Mouse (Mus musculus) embryonic facial prominence, embryonic 13.5 days (tissue): ENCODE data around the gene Noxa1. TPM values are rescaled to one million over a fixed set of nuclear protein-coding genes. Genes with fewer than 3 reads are reported as not detected.

Experiments
- ATAC-seq: fragments of 200-750 bp; cut with Nextera tagmentation; 2 replicates; pipeline ENCODE4 v1.8.0; 2017; ENCODE audit warnings: low read depth; ENCODE audit not compliant: insufficient number of reproducible peaks, insufficient read depth, low FRiP score, low TSS enrichment
- H3K27ac ChIP-seq: fragments of 300-500 bp; sonication (generic); 2 replicates; pipeline ENCODE4 v1.5.1; 2015; ENCODE audit warnings: moderate library complexity, mild to moderate bottlenecking, inconsistent platforms
- H3K27me3 ChIP-seq: fragments of 300-500 bp; sonication (generic); 2 replicates; pipeline ENCODE4 v1.6.1; 2015; ENCODE audit warnings: mild to moderate bottlenecking, inconsistent platforms
- H3K36me3 ChIP-seq: fragments of 300-500 bp; sonication (generic); 2 replicates; pipeline ENCODE4 v1.6.1; 2015; ENCODE audit warnings: mild to moderate bottlenecking, inconsistent platforms
- H3K4me1 ChIP-seq: fragments of 300-500 bp; sonication (generic); 2 replicates; pipeline ENCODE4 v1.6.1; 2015; ENCODE audit warnings: inconsistent platforms
- H3K4me2 ChIP-seq: fragments of 300-500 bp; sonication (generic); 2 replicates; pipeline ENCODE4 v1.6.1; 2015; ENCODE audit warnings: moderate library complexity, mild to moderate bottlenecking, inconsistent platforms
- H3K4me3 ChIP-seq: fragments of 300-500 bp; sonication (generic); 2 replicates; pipeline ENCODE4 v1.5.1; 2015; ENCODE audit warnings: mild to moderate bottlenecking, inconsistent platforms
- H3K9ac ChIP-seq: fragments of 300-500 bp; sonication (generic); 2 replicates; pipeline ENCODE4 v1.6.1; 2015; ENCODE audit warnings: mild to moderate bottlenecking, inconsistent platforms
- H3K9me3 ChIP-seq: fragments of 300-500 bp; sonication (generic); 2 replicates; pipeline ENCODE4 v1.6.1; 2016; ENCODE audit warnings: inconsistent platforms
- WGBS: fragments of 180-500 bp; shearing (Covaris S2); methylation state at CpG from one replicate; pipeline ENCODE4 v1.1.7; 2015; ENCODE audit warnings: mixed read lengths; 5-methylcytosine and 5-hydroxymethylcytosine counted together
- polyA plus RNA-seq: library from polyadenylated mRNA; unstranded; fragments of >200 nt; fragmentation: Nextera tagmentation; extraction: Ambion mirVana; gene quantifications from 2 replicates; pipeline ENCODE4 v1.2.1, GENCODE M21; 2015

Gene Noxa1
- polyA plus RNA-seq: 0.17 TPM in 1 of 2 replicates, not detected in the other

DNA sequence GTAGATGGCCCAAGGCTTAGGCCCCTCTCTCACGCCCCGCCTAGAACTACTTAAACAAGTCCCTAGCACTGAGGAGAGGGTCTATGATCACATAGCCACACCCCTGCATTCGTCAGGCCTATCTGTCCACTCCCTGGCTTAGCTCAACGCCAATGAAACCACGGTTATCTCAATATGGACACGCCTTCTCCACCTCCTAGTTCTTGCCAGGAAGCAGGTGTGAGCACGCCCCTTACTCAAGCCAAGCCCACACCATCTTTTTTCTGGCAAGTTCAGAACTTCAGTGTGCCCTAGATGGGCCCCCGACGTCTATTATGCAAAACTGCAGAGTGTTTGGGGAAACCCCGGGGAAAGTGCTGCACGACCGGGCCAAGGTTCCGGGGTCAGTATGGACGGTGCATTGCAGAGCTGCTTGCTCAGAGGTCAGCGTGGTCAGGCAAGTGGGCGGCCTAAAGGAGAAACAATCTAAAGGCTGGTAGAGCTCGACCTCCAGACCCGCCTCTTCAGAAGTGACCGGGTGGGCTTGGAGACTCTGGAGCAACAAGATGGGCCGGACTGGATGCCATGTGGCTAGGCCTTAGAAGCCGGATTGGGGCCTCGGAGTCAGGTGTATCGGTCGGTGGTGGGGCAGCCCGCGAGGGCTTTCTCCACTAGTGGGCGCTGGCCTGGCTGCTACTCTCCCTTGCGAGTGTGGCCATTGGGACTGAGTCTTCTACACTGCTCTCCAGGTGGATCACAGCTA is at the start of gene Noxa1:
Noxa1 (minus strand) TSS at position 41 of the 742 bp plus-strand sequence.
- Histone ChIP-seq H3K4me3 (peak within 1 kb of the TSS; percentile 23), H3K9ac (0 out of 2 replicates have a peak within 1 kb of the TSS, but pooled peaks have one; percentile 12), H3K27ac (no peak within 1 kb of the TSS), H3K27me3 (peaks cover 36% of the 10 kb centered on the region), H3K4me1 (no peaks in the 10 kb centered on the region; the same call in 1 of the 2 replicates), H3K9me3 (no peaks in the 10 kb centered on the region), H3K4me2 (peak within 1 kb of the TSS; percentile 50), H3K36me3 (no peaks in the 10 kb centered on the region)
- 47% methylated on average over 28 of the region's 28 CpGs for WGBS
- ATAC-seq: peak; percentile 32; the same call in 1 of the 2 replicates

DNA sequence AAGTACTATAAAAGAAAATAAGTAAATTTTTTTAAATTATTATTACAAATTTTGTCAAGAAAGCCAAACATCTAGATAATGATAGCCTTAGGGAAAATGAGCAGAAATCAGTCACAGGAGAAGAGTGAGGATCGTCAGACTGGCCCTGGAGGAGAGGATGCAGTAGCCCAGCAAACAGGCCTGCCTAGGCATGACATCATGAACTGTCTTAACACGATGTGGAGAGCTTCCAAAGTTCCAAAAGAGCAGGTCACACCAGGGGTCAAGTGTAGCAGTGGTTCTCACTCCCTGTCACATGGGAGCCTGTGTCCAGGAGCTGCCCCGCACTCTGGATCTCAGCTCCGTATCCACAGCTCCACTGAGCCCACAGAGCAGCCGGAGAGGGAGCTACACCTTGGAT is 47.0 kb upstream of the Noxa1 start:
- Histone ChIP-seq H3K9ac (no peak overlapping the region), H3K4me3 (no peak overlapping the region), H3K4me1 (no peaks in the 10 kb centered on the region), H3K4me2 (no peak overlapping the region), H3K27ac (no peak overlapping the region), H3K36me3 (no peaks in the 10 kb centered on the region), H3K27me3 (no peaks in the 10 kb centered on the region), H3K9me3 (no peaks in the 10 kb centered on the region)
- WGBS: 74% methylated on average over 5 of the region's 5 CpGs
- no peak for ATAC-seq

DNA sequence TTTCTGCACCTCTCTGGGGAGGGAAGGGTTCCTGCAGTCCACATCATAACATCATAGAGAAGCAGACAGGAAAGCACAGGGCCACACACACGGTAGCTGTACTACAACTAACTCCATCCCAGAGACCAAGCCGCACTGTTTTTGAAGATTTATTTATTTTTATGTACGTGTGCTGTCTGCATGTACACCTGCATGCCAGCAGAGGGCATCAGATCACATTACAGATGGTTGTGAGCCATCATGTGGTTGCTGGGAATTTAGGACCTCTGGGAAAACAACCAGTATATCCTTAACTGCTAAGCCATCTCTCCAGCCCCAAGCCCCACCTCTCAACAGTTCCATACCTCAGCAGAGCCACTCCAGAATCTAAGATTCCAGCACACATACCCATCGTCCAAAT is 46.2 kb upstream of the Noxa1 start:
- Histone ChIP-seq H3K4me2 (no peak overlapping the region), H3K9ac (no peak overlapping the region), H3K9me3 (no peaks in the 10 kb centered on the region), H3K27ac (no peak overlapping the region), H3K27me3 (no peaks in the 10 kb centered on the region), H3K4me3 (no peak overlapping the region), H3K36me3 (no peaks in the 10 kb centered on the region), H3K4me1 (no peaks in the 10 kb centered on the region)
- WGBS: 65% methylated on average over 4 of the region's 4 CpGs
- no peak for ATAC-seq

DNA sequence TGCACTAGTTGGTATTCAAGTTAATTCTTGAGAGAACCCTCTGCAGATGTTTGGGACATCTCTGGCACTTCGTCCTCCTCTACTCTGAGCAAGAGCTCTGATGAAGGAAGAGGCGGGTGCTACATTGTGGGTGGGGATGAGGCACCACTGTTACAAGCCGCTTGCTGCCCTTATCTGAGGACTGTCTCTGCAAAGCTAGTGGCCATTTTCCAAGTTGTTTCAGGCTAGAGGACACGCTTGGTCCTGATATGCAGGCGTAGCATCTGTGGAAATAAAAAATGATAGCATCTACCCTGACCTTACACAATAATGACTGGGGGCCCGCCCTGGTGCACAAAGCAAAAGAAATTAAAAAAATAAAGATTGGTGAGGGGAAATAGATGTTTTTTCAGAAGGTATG is 42.9 kb upstream of the Noxa1 start:
- Histone ChIP-seq H3K27me3 (no peaks in the 10 kb centered on the region), H3K4me3 (no peak overlapping the region), H3K27ac (no peak overlapping the region), H3K4me2 (no peak overlapping the region), H3K9me3 (no peaks in the 10 kb centered on the region), H3K9ac (no peak overlapping the region), H3K36me3 (no peaks in the 10 kb centered on the region), H3K4me1 (no peaks in the 10 kb centered on the region)
- WGBS: 78% methylated on average over 6 of the region's 6 CpGs
- ATAC-seq: no peak

DNA sequence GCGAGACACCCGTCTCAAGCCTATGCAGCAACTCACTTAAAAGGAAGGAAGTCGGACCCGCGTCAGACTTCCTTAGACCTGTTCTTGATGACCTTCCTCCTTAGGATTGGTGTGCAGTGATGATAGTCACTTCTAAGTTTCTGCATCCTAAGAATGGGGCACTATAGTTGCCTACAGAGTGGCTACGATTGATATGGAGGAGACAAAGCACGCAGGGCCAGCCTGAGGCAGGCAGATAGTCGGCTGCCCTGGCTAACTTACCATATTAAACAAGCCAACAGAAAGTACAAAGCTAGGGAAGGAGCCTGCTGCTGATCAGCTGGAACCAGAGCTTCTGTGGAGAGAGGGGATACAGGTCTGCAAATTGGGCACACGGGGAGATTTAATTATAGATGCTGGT is 36.7 kb upstream of the Noxa1 start:
- no peak overlapping the region for H3K4me3 ChIP-seq
- no peak for ATAC-seq
- no peaks in the 10 kb centered on the region for H3K36me3 ChIP-seq
- H3K9ac ChIP-seq: no peak overlapping the region
- no peaks in the 10 kb centered on the region for H3K9me3 ChIP-seq
- H3K4me1 ChIP-seq: peaks cover 12% of the 10 kb centered on the region
- no peaks in the 10 kb centered on the region for H3K27me3 ChIP-seq
- H3K4me2 ChIP-seq: no peak overlapping the region
- 79% methylated on average over 9 of the region's 9 CpGs for WGBS
- H3K27ac ChIP-seq: no peak overlapping the region

DNA sequence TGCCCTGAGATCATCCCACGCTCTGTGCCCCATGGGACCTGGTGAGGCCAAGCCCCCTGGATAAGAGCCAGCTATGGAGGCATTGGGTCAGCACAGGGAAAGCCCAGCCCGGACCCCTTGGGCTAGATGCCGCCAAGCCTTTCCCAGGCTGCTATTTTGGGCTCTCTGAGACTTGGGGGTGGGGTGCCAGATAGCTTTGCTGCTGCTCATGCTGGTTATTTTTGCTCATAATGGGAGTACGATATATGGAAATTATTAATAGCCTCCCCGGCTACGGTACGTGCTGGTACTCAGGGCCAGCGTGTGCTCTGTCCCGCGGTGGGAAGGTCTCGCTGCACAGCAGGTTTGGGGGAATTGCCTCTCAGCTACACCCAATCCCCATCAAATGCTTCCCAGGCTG is 33.1 kb upstream of the Noxa1 start:
- 84% methylated on average over 11 of the region's 11 CpGs for WGBS
- H3K4me3 ChIP-seq: no peak overlapping the region
- no peak for ATAC-seq
- H3K4me1 ChIP-seq: peaks cover 22% of the 10 kb centered on the region
- H3K9ac ChIP-seq: no peak overlapping the region
- no peaks in the 10 kb centered on the region for H3K9me3 ChIP-seq
- H3K27me3 ChIP-seq: no peaks in the 10 kb centered on the region
- no peak overlapping the region for H3K4me2 ChIP-seq
- no peak overlapping the region for H3K27ac ChIP-seq
- H3K36me3 ChIP-seq: no peaks in the 10 kb centered on the region

DNA sequence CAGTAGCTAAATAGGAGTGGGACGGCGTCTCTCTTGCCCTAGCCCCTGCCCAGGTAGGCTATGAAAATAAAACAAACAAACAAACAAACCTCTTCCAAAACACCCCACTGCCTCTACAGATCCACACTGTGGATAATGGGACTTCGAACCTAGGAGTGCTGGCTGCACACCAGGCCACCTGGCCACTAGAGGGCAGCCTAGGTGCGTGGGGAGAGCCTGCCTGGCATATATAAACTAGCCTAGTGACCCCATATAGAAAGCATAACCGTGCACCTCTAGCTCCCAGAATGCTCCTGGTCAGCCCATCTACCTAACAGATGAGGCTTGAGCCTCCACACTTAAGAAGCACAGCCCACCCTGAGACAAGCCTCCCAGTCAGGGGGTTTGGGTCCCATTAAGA is 32.3 kb upstream of the Noxa1 start:
- peaks cover 22% of the 10 kb centered on the region for H3K4me1 ChIP-seq
- H3K9me3 ChIP-seq: no peaks in the 10 kb centered on the region
- no peak overlapping the region for H3K9ac ChIP-seq
- no peak for ATAC-seq
- 46% methylated on average over 5 of the region's 5 CpGs for WGBS
- H3K36me3 ChIP-seq: no peaks in the 10 kb centered on the region
- no peak overlapping the region for H3K4me2 ChIP-seq
- no peak overlapping the region for H3K4me3 ChIP-seq
- H3K27ac ChIP-seq: peak overlapping the region; percentile 60; the same call in 1 of the 2 replicates
- no peaks in the 10 kb centered on the region for H3K27me3 ChIP-seq

DNA sequence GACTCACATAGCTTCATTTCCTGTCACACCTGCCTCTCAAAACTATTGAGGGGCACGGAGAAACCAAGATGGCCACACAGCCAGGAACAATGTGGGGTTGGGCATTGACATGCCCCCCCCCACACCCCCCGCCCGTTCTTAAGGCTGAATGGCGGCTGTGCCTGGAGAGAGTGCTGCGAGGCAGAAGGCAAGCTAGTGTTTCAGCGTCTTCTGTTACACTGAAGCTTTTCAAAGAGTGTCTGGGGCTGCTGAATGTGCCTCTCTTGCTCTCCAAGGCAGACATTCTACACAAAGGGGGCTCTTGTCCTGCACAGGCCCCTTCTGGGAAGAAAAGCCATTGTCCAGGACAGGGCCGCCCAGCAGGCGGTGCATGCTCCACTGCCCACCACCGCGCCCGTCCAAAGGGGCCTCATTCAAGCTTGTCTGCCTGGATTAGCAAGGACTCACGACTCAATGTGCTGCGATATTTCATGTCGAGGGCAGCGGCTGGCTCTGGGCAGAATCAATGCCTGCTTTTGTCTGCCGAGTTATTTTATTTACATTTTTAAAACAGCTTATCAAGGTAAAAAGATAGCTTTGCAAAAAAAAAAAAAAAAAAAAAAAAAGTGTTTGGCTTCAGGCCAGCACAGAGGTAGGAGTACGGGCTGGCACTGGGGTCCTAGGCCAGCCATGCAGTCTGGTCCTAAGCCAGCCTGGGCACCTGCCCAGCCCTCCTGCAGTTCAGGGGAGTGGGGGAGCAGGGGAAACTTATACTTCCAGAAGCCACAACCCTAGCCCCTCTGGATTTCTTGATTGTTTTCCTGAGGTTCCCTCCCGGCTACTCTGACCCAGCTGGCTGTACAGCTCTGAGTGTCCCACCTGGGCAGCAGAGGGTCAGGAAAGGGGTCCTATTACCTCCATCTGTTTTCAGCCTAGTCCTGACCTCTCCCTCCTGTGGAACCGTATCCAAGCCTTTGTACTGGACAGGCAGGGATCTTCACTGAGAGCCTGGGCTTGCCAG is 31.4 kb upstream of the Noxa1 start:
- peak; percentile 57; the same call in 1 of the 2 replicates for ATAC-seq
- Histone ChIP-seq H3K4me2 (peak overlapping the region; percentile 30), H3K36me3 (no peaks in the 10 kb centered on the region), H3K4me1 (peaks cover 22% of the 10 kb centered on the region), H3K9me3 (no peaks in the 10 kb centered on the region), H3K4me3 (no peak overlapping the region), H3K9ac (no peak overlapping the region), H3K27me3 (no peaks in the 10 kb centered on the region), H3K27ac (peak overlapping the region; percentile 78)
- 10% methylated on average over 19 of the region's 19 CpGs for WGBS

DNA sequence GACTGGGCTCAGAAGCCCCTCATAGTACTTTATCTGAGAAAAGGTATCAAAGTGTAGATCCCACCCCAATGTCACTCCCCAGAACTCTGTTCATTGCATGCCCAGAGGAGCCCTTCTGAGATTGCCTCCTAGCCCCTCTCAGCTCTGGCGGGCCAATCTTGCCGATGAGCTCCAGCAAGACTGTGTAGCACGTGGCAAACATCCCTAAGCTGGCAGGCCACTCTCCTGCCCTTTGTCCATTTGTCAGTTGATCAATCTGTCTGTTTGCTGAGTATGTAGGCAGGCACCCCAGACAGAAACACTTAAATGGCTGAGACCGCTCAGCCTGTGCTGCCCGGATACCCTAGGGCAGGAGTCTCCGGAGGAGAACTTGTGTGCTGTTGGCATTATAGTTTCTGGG is 30.2 kb upstream of the Noxa1 start:
- Histone ChIP-seq H3K4me3 (no peak overlapping the region), H3K36me3 (no peaks in the 10 kb centered on the region), H3K9me3 (no peaks in the 10 kb centered on the region), H3K27ac (no peak overlapping the region), H3K4me2 (no peak overlapping the region), H3K27me3 (no peaks in the 10 kb centered on the region), H3K9ac (no peak overlapping the region), H3K4me1 (peaks cover 22% of the 10 kb centered on the region)
- WGBS: 89% methylated on average over 6 of the region's 6 CpGs
- no peak for ATAC-seq

DNA sequence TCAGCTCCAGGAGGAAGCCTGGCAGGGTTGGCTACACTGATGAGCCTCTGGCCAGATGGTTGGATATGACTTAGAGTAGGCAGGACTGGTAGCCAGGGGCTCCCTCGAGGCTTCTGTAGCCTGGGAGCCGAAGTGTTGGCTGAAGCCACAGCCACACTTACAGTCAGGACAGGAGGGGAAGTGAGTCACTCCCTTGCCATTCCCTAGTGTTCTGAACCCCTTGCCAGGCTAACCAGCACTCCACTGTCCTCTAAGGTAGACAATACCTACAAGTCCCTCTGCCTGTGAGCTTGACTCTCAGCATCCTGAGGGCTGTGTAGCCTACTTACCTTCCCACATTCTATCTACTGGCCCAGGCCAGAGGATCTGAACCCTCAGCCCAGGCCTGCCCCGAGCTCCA is 29.5 kb upstream of the Noxa1 start:
- no peaks in the 10 kb centered on the region for H3K27me3 ChIP-seq
- H3K9ac ChIP-seq: no peak overlapping the region
- H3K4me2 ChIP-seq: no peak overlapping the region
- no peaks in the 10 kb centered on the region for H3K36me3 ChIP-seq
- H3K4me3 ChIP-seq: no peak overlapping the region
- peaks cover 22% of the 10 kb centered on the region for H3K4me1 ChIP-seq
- no peak for ATAC-seq
- H3K27ac ChIP-seq: no peak overlapping the region
- 62% methylated on average over 3 of the region's 3 CpGs for WGBS
- no peaks in the 10 kb centered on the region for H3K9me3 ChIP-seq

DNA sequence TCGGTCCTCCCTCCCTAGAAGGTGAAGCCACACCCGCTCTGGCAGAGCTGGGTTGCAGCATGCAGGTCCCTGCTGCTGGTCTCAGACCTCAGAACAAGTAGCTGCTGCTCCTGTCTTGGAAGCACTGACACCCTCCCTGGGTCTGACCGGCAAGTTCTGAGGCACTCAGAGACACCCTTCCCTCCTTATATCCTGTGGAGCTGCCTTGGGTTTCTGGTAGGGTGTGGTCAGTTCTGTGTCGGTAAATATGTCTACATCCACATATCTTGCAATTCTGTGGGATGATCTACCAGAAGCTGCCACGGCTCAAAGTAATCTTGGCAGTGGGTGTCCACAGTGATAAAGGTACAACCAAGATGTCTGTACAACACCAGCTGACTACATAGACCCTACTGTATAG is 28.6 kb upstream of the Noxa1 start:
- ATAC-seq: no peak

More for the DNA sequence above, 28.6 kb upstream of the Noxa1 start:
- H3K4me1 ChIP-seq: peaks cover 22% of the 10 kb centered on the region
- H3K27me3 ChIP-seq: no peaks in the 10 kb centered on the region
- no peak overlapping the region for H3K9ac ChIP-seq
- no peak overlapping the region for H3K4me3 ChIP-seq
- no peak overlapping the region for H3K27ac ChIP-seq
- no peak overlapping the region for H3K4me2 ChIP-seq
- WGBS: 84% methylated on average over 5 of the region's 5 CpGs
- no peaks in the 10 kb centered on the region for H3K9me3 ChIP-seq
- H3K36me3 ChIP-seq: no peaks in the 10 kb centered on the region
